Mouse (Mus musculus) 416B (cell line): Measurements from ENCODE around the gene Ssr2.

Source experiments
- DNase-seq: peaks from one replicate; pipeline ENCODE4 v3.0.0; 2011; ENCODE audit warnings: low read depth

Ssr2 gene

DNA sequence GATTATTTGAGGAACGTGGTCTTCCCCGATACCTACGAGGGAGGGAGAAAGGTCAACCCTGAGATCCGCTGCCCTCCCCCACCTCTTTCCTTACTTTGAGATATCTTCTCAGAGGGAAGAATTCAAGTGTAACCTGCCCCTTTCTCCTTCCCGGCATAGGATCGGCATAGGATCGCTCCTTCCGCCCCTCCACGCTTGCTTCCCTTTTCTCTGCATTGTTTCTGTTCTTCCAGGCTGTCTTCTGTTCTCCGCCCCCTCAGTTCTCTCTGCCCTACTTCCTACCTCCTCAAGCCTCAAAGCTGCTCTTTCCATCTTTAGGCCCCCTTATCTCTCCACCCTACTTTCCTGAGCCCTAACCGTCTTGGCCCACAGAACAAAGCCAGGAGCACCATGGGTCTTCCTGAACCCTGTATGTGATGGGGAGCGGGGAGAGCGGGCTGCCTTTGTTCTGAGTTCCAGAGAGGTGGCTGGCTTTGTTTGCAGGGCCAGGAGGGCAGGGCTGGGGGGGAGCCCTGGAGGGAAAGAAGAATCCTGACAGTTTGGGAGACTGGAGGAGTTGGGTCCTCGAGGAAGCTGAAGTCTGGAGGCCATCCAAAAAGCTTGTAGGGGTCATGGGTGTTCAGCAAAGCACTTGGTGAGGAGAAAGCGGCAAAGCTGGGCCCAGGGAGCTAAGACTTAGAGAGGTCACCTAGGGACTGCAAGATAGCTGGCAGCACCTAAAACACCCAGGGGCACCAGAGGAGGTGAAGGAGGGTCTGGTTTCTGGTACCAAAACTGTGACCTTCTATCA lies 47.9 kb downstream of the Ssr2 start:
- DNase-seq = peak; percentile 88

DNA sequence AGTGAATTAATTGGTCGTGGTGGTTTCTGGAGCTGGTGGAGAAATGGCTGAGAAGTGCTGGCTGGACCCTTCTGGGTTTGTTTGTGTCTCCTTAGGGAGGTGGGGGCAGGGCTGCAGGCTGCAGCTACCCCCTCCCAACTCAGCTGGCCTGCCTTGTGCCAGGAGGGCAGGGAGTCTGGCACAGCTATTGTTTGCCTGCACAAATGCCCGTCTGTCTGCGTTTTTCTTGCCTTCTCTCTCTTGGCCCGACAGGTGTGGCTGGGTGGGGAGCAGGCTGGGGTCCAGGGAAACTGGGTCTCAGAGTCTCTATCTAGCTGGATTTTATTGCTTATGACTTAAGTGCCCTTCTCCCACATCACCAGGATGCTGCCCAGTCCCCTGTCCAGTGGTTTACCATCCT lies 48.6 kb downstream of the Ssr2 start:
- no peak for DNase-seq

DNA sequence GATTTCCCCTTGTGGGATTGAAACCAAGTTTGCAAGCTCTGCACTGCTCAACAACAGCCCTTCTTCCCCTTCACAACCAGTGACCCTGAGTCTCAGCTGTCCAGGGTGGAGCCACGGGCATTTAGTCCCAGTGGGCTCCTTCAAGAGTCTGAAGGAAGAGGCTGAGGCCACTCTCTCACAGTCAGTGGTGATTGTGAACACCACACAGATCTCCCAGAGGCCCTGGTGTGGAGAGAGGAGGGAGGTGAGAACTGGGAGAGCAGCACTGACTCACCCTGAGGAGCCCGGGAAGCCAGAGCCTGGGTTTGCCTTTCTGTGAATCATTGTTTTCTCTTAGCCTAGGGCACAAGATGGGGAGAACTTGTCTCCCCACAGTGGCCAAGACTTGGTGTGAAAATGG lies 49.3 kb downstream of the Ssr2 start:
- peak; percentile 60 for DNase-seq

DNA sequence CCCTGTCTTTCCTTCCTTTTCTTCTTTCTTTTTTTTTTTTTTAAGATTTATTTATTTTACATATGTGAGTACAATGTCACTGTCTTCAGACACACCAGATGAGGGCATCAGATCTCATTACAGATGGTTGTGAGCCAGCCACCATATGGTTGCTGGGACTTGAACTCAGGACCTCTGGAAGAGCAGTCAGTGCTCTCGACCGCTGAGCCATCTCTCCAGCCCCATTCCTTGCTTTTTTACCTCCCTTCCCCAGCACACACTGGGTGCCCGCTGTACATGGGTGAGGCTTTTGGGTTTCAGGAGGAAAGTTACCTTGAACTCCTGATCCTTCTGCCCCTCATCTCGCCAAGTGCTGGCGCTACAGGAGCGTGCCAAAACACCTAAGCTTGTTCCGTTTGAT lies 49.9 kb downstream of the Ssr2 start:
- DNase-seq = no peak

DNA sequence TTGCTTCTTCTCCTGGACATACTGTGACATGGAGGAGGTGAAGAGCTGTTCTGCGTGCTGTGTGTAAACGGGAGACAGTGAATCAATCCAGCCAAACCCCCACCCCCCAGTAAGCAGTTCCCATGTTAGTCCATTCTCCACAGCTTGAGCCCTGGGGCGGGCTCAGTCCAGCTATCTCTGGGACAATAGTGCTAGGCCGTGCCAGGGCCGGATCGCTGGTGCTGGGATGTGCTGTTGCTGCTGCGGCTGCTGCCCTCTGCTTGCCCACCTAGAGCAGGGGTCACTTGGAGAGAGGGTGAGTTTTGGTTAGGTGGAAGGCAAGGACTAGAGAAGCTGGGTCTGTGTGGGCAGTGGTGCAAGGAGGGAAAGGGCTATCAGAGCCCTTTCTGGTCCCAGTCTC lies 50.6 kb downstream of the Ssr2 start:
- DNase-seq = no peak

DNA sequence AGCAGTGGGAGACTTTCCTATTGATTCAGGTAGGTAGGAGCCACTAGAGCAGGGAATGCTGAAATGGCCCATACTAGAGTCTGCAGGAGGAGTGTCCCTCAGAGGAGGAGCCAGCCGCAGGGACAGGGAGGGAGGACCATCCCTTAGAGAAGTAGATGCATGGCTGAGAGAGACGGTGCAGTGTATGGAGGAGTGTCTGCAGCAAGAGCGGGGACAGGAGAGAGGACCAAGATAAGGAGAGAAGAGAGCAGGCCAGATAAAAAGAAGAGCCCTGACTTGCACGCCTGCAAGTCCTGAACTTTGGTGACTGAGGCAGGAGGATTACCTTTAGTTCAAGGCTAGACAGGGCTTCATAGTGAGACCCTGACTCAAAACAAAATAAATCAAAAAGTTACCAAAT lies 51.4 kb downstream of the Ssr2 start:
- DNase-seq = no peak

DNA sequence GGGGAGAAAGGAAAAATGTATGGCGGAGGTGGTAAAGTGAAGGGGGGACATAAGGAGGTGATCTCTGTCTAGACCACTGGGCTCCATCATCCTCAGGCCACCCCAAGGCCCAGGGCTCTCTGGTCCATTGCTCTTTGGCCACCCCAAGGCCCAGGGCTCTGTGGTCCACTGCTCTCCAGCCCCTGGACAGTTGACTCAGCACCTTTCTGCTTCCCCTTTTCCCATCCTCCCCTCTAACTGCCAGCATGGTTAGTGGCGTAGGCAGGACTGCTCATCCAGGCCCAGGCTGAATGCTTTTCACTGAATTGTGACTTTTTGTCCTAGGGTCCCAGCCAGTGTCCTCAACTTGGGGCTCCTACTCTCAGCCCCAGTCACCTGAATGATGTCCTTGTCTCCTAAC lies 51.9 kb downstream of the Ssr2 start:
- peak; percentile 69 for DNase-seq

DNA sequence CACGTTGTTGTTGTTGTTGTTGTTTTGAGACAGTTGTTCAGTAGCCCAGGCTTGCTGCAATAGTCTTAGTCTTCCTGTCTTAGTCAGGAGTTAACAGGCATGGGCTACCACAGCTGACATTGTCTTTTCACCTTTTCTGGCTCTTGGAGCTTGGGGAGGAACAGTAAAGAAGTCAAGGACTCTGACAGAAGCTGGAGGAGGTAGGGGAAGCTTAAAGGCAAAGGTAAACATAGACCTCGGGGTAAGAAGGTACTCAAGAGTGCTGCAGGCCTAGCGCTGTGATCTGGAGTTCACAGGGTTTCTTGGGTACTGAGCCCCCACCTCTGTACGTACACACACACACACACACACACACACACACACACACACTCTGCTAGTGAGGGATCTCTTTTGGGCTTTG lies 53.1 kb downstream of the Ssr2 start:
- DNase-seq = no peak

DNA sequence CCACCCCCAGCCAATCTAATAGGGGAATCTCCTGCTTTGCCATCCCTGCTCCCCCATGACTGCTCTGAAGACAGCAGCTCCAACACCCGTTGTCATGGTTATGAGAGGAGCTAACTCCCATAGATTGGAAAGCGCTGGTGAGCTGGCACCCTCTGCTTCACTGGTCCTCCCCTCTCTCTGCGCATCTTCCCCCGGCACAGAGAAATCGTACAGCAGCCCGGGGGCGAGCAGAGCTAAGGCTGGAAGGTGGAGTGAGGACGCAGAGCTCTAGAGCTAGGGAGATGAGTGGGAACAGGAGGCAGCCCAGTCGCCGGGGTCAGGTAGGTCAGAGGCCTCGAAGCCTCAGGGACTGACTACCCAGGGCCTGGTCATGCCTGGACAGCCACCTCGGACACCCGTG lies 53.6 kb downstream of the Ssr2 start:
- DNase-seq = no peak

DNA sequence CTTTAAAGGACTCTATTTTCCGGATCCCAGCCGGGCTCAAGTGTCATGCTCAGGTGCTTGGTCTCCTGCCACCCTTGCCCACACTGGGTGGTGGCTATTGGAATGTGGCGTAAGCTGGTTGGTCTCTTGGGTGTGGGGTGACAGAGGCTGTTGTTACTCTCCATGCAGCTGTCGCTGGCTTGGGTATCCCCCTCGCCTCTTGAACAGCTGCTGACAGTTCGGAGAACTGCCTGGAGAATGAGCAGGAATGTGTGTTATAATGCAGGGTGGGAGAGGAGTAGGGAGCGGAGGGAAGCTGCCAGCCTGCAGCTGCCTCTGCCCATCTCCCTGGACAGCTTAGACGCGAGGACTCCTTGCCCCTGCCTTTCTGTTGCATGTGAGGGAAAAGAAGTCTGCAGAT lies 54.3 kb downstream of the Ssr2 start:
- DNase-seq = no peak

DNA sequence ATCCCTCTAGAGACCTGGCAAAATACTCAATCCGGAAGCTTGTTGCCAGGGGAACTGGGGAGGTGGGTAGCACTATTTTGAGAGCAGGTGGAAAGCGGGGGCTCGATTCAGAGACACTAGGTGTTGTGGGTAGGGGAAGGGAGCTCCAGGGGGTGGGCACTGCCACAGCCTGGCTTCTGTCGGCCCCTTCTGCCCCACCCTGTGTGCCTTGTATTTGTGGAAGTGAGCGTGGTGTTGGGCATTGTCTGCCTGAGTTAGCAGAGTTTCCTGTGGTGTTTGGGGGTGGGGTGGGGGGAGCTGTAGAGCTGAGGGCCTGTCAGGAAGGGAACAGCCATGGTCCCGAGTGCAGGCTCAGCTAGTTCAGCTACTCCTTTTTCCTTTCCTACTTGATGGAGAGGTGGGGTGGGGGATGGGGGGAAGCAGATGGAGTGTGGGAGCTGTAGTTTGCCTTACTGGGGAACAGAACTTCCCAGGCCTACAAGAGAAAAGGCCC lies 55.2 kb downstream of the Ssr2 start:
- DNase-seq = peak; percentile 66

DNA sequence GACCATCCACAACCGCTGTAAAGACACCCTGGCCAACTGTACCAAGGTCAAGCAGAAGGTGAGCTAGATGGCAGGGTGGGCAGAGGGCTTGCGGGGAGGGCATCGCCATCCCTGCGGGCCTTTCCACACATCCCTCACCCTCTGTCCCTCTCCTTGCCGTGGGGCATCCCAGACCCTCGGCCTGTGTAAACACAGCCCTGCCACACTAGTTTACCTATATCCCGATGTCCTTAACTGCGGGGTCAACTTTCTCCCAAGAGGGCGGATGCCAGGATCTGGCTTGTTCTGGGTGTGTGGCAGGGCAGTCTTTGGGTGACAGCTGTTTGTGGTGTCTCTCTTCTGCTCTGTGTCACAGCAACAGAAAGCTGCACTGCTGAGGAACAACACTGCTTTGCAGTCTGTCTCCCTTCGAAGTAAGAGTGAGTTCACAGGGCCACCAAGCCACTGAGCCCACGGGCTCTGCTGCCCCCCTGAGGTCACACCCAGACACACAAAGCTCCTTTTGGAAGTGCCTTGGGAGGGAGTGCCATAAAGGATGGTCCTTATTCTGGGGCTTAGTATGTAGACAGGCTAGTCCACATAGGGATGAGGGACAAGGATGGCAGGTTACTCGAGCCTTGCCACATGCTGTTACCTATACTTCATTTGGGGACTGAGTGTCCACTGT lies 56.4 kb downstream of the Ssr2 start:
- peak; percentile 53 for DNase-seq

DNA sequence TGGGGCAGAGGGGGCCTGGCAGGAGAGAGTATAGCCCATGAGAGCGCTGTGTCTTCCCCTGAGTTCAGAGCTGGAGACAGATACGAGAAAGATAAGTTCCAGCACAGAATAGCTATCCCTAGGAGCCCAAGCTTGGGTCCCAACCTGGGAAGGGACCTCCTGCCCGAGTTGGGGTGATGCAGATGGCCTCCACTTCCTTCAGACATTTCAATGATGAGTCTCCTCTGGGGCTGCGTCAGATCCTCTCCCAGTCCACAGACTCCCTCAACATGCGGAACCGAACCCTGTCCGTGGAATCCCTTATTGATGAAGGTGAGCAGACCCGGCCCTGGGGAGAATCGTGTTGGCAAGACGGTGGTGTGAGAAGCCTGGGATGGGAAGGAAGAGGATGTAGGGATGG lies 57.4 kb downstream of the Ssr2 start:
- DNase-seq = no peak

DNA sequence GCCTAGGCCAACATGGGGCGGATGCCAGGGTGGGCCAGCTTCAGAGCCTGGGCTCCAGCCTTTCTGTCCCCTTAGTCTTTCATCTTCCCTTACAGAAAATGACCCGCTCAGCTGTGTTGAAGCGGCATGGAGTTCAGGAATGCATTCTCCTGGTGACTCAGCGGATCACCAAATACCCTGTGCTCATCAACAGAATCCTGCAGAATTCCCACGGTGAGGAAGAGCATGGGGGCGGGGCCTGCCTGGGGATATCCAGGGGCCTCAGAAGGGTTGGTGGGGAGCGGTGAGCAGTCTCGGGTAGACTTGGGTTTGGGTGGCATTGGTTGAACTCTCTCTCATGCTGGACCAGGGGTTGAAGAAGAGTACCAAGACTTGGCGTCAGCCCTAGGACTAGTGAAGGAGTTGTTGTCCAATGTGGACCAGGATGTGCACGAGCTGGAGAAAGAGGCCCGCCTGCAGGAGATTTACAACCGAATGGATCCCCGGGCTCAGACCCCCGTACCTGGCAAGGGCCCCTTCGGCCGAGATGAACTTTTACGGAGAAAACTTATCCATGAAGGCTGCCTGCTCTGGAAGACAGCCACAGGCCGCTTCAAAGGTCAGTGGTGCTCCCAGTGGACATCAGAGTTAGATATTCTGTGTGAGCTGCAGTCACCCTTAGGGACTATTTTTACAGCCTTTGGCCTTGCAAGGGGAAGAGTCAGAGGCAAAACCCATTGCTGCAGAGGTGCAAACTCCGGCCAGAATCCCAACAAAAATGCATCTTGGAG lies 60.0 kb downstream of the Ssr2 start:
- DNase-seq = no peak

DNA sequence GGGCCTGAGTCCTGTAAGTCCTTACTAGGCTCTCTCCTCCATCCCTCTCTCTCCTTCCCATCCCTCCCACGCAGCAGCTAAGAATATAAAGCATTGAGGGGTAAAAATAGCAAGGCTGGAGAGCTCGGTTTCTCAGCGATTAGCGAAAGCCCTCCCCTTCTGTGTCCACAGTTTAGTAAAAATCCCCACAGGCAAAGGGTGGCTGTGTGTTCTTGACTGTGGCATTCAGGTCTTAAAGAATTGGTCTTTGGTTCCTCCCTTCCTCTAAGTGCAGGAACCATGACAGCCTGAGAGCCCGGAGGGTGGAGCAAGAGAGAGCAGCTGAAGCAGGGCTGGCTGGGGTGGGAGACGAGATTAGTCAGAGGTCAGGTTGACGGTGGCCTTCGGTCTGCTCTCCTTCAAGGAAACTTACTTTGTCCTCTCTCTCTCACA lies 60.9 kb downstream of the Ssr2 start:
- DNase-seq = no peak

DNA sequence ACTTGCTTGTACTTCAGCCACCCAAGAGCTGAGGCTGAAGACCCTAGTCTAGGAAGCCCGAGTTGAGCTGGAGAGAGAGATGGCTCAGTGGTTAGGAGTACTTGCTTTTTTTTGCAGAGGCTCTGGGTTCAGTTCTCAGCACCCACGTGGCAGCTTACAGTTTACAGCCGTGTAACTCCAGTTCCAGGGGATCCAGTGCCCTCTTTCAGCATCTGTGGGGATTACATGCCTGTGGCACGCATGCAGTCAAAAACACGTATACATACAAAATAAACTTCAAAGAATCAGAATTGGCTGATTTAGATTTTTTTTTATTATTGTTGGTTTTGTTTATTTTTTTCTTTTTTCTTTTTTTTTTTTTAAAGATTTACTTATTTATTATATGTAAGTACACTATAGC lies 61.5 kb downstream of the Ssr2 start:
- DNase-seq = no peak
